Mouse (Mus musculus) lung, postnatal 0 days (tissue): ENCODE data around the gene Dpep2nb.

ENCODE experiments used
- CTCF ChIP-seq: IDR thresholded peaks from 2 replicates; pipeline ENCODE4 v1.5.1; 2016; ENCODE audit warnings: antibody characterized with exemption, mild to moderate bottlenecking
- EP300 ChIP-seq: IDR thresholded peaks from 2 replicates; pipeline ENCODE4 v1.6.1; 2016; ENCODE audit warnings: antibody characterized with exemption, mild to moderate bottlenecking, control low read depth

GRCm38 (mm10) chr8:105956556-105956955 is 49.2 kb downstream of the Dpep2nb start:
- TF ChIP-seq CTCF (no peak), EP300 (no peak)
